Comparison of ENCODE assay signal across 12 mouse cellular contexts in genomic region chr6:27809996-27810395, GRCm38 (mm10).
DNase-seq lines count a peak whose midpoint lies in the region.
"Had no signal": no experiment of that assay in that cellular context is flagged by ENCODE, and none has a peak within 500 bp of the region (broad histone marks: within the 10 kb centered on the region; RNA-seq: fewer than 3 reads in every experiment).

No protein-coding gene starts in this region.

- DNase-seq in right cerebral cortex, adult 2 months (ENCODE audit: low spot score in 2 of 2): peak; percentile 15 to 32
- no peak for DNase-seq in right cerebral cortex, postnatal 25 days
- peak; percentile 3 to 13 for DNase-seq in cerebellum, postnatal 10 days
- DNase-seq in retina, embryonic 14.5 days (ENCODE audit: low spot score): peak; percentile 35
- no peak for DNase-seq in kidney, postnatal 10 days
- no peak for DNase-seq in adrenal gland, adult 18-20 months (ENCODE audit: low spot score in 2 of 2)
- no peak for DNase-seq in gastrocnemius, postnatal 25 days
- DNase-seq: adrenal gland, postnatal 10 days; gastrocnemius, postnatal 10 days; heart, adult 2 months; heart, postnatal 36 days; liver had no signal

Comparison
In these comparisons a context has a peak if more than half of its experiments do, and no peak if none do; other contexts are left out.
1. DNase-seq: peak in right cerebral cortex, adult 2 months (2 of 2), cerebellum, postnatal 10 days (2 of 2) and retina, embryonic 14.5 days (single experiment); none in right cerebral cortex, postnatal 25 days (single experiment), kidney, postnatal 10 days (single experiment), adrenal gland, adult 18-20 months (0 of 2) and gastrocnemius, postnatal 25 days (single experiment).